Mouse (Mus musculus) telencephalon, adult 2 months (tissue): ENCODE results near the gene Fam133b.
"Not testable (repeated sequence)": the region's sequence is repeated elsewhere in the genome, so short reads cannot be mapped to it uniquely, and the experiment has no call there.

ENCODE experiments used
- DNase-seq: peaks from one replicate; pipeline ENCODE4 v3.0.0-alpha.2; 2011; ENCODE audit warnings: low read depth, low spot score

Fam133b gene

GRCm38 (mm10) chr5:3598766-3599165, 55.1 kb downstream of the Fam133b start:
- DNase-seq = no peak

GRCm38 (mm10) chr5:3600298-3600697, 56.7 kb downstream of the Fam133b start:
- DNase-seq = no peak

- DNase-seq = no peak
Observed at GRCm38 (mm10) chr5:3600790-3601189, 57.2 kb downstream of the Fam133b start.

- DNase-seq = no peak
Observed at GRCm38 (mm10) chr5:3607114-3607513, 63.5 kb downstream of the Fam133b start.

GRCm38 (mm10) chr5:3609241-3609640, 65.6 kb downstream of the Fam133b start:
- DNase-seq = no peak

- DNase-seq = not testable (repeated sequence)
Observed at GRCm38 (mm10) chr5:3611835-3612234, 68.2 kb downstream of the Fam133b start.
